Mouse (Mus musculus) ES-E14 (cell line): ENCODE data around the gene Ggcx. TPM values are rescaled to one million over a fixed set of nuclear protein-coding genes. Genes with fewer than 3 reads are reported as not detected.

ENCODE experiments used
- DNase-seq: peaks from one replicate; pipeline ENCODE4 v3.0.0-alpha.2; 2013; ENCODE audit warnings: low read depth, low spot score
- H3K27ac ChIP-seq: 2 replicates; pipeline ENCODE4 v1.5.1; 2012; ENCODE audit warnings: low read depth, mild to moderate bottlenecking, low read length, moderate library complexity, mixed read lengths; ENCODE audit not compliant: poor library complexity, insufficient read depth, severe bottlenecking
- H3K36me3 ChIP-seq: 2 replicates; pipeline ENCODE4 v1.6.1; 2012; ENCODE audit warnings: mild to moderate bottlenecking, low read length, moderate library complexity, mixed read lengths; ENCODE audit not compliant: control insufficient read depth, poor library complexity, insufficient read depth, severe bottlenecking
- H3K4me1 ChIP-seq, 2 experiments: fragments of 150-350 bp in 1 of 2; sonication (generic) in 1 of 2; 2 replicates each; pipeline ENCODE4 v1.6.1; 2012; ENCODE audit warnings: low read length in 2 of 2, mild to moderate bottlenecking in 1 of 2, mixed read lengths in 1 of 2; ENCODE audit not compliant: control insufficient read depth in 2 of 2, insufficient read depth in 2 of 2, poor library complexity in 1 of 2
- H3K4me3 ChIP-seq, 2 experiments: fragments of 150-350 bp in 1 of 2; sonication (generic) in 1 of 2; 2 replicates each; pipeline ENCODE4 v1.5.1; 2012; ENCODE audit warnings: low read length in 2 of 2, low read depth in 1 of 2, mild to moderate bottlenecking in 1 of 2, mixed read lengths in 1 of 2; ENCODE audit not compliant: insufficient read depth in 1 of 2, poor library complexity in 1 of 2, severe bottlenecking in 1 of 2
- H3K9ac ChIP-seq: 2 replicates; pipeline ENCODE4 v1.6.1; 2012; ENCODE audit warnings: low read depth, mild to moderate bottlenecking, low read length, mixed read lengths; ENCODE audit not compliant: poor library complexity, insufficient read depth, severe bottlenecking
- H3K9me3 ChIP-seq: fragments of 150-350 bp; sonication (generic); 2 replicates; pipeline ENCODE4 v1.6.1; 2012; ENCODE audit warnings: low read depth, mild to moderate bottlenecking, low read length; ENCODE audit not compliant: control insufficient read depth, insufficient read depth
- CHD2 ChIP-seq: IDR thresholded peaks from 2 replicates; pipeline ENCODE4 v1.6.1; 2014; ENCODE audit warnings: mild to moderate bottlenecking, low read depth, low read length, inconsistent platforms
- HCFC1 ChIP-seq: IDR thresholded peaks from 2 replicates; pipeline ENCODE4 v1.6.1; 2012; ENCODE audit warnings: low read length, inconsistent platforms, borderline replicate concordance; ENCODE audit not compliant: insufficient read depth
- MAFK ChIP-seq: IDR thresholded peaks from 2 replicates; pipeline ENCODE4 v1.6.1; 2014; ENCODE audit warnings: mild to moderate bottlenecking, low read depth, low read length, inconsistent platforms; ENCODE audit not compliant: insufficient read depth
- ZC3H11A ChIP-seq: IDR thresholded peaks from 2 replicates; pipeline ENCODE4 v1.6.1; 2012; ENCODE audit warnings: low read depth, mild to moderate bottlenecking, inconsistent platforms, low read length, borderline replicate concordance
- ZNF384 ChIP-seq: IDR thresholded peaks from 2 replicates; pipeline ENCODE4 v1.6.1; 2012; ENCODE audit warnings: low read depth, low read length, inconsistent platforms
- in situ Hi-C, 2 experiments: fragments of 600-800 bp; cut with MboI; formaldehyde crosslinking; loops; one replicate each; pipeline ENCODE4 v1.15.1; 2025; ENCODE audit warnings: low sequenced_read_pairs in 2 of 2, inconsistent platforms in 1 of 2; ENCODE audit not compliant: unreplicated experiment in 2 of 2
- total RNA-seq: library from RNA; depleted of rRNA; stranded (reverse); fragments of 300-350 nt; gene quantifications from 2 replicates; pipeline ENCODE4 v1.2.3, GENCODE M21; 2012

The Ggcx gene
- total RNA-seq, 1 experiment = 22.6 TPM

- TF ChIP-seq ZNF384 = no peak
- no peak for TF ChIP-seq MAFK
- no peak for TF ChIP-seq CHD2
- no peak for TF ChIP-seq HCFC1
- no peak for TF ChIP-seq ZC3H11A
- Histone ChIP-seq H3K9ac (no peak overlapping the region), H3K27ac (no peak overlapping the region), H3K4me3 (no peak overlapping the region), H3K4me1 (peaks cover 0 to 3% of the 10 kb centered on the region in 2 experiments; a peak in 1 of 4 replicates), H3K36me3 (no peaks in the 10 kb centered on the region), H3K9me3 (no peaks in the 10 kb centered on the region)
- in situ Hi-C loops = no loop called here
- no peak for DNase-seq
These were observed 40.9 kb upstream of the Ggcx start for GRCm38 (mm10) chr6:72373184-72373583.

- H3K4me3 ChIP-seq = no peak overlapping the region
- TF ChIP-seq MAFK = no peak
- TF ChIP-seq CHD2 = no peak
- no peak for TF ChIP-seq HCFC1
- TF ChIP-seq ZC3H11A = no peak
- no peak for TF ChIP-seq ZNF384
- H3K36me3 ChIP-seq = no peaks in the 10 kb centered on the region
- H3K27ac ChIP-seq = no peak overlapping the region
- no peak for DNase-seq
- H3K4me1 ChIP-seq = peaks cover 0 to 3% of the 10 kb centered on the region in 2 experiments; a peak in 1 of 4 replicates
- in situ Hi-C loops = no loop called here
- H3K9me3 ChIP-seq = no peaks in the 10 kb centered on the region
- H3K9ac ChIP-seq = no peak overlapping the region
These were observed 39.9 kb upstream of the Ggcx start for GRCm38 (mm10) chr6:72374206-72374605.

DNA sequence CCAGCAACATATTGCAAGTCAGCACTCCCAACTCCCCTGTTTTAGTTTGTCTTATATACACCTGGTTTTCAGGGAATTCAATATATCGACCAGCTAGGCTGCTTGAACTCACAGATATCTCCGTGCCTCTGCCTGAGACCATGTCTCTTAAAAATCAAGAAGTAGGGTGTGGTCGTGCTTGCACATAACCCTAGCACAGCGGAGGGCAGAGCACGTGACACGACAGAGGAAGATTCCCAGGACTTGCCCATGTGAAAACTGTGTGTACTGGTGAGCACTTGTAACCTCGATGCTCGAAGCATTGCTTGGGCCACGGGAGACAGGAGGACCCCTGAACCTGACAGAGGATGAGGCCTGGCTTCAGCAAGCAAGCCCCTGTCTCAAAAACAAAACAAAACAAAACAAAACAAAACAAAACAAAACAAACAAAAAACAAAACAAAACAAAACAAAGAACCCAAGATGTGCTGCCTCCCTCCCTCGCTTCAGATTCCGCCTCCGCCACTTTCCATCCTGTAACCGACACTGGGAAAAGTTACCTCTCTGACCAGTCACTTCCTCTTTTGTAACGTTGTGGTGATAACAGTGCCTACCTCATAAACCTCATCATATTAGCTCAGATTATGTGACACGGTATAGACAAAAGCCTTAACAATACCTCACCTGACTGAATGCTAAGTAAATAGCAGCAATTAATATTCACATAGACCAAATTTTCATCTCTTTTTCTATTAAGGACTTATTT is 39.1 kb upstream of the Ggcx start:
- no peaks in the 10 kb centered on the region for H3K9me3 ChIP-seq
- in situ Hi-C loops = no loop called here
- no peaks in the 10 kb centered on the region for H3K36me3 ChIP-seq
- no peak overlapping the region for H3K27ac ChIP-seq
- H3K4me1 ChIP-seq = peaks cover 0 to 1% of the 10 kb centered on the region in 2 experiments; a peak in 1 of 4 replicates
- TF ChIP-seq ZNF384 (no peak), MAFK (no peak), CHD2 (no peak), ZC3H11A (no peak), HCFC1 (no peak)
- H3K4me3 ChIP-seq = no peak overlapping the region
- no peak overlapping the region for H3K9ac ChIP-seq
- DNase-seq = no peak

DNA sequence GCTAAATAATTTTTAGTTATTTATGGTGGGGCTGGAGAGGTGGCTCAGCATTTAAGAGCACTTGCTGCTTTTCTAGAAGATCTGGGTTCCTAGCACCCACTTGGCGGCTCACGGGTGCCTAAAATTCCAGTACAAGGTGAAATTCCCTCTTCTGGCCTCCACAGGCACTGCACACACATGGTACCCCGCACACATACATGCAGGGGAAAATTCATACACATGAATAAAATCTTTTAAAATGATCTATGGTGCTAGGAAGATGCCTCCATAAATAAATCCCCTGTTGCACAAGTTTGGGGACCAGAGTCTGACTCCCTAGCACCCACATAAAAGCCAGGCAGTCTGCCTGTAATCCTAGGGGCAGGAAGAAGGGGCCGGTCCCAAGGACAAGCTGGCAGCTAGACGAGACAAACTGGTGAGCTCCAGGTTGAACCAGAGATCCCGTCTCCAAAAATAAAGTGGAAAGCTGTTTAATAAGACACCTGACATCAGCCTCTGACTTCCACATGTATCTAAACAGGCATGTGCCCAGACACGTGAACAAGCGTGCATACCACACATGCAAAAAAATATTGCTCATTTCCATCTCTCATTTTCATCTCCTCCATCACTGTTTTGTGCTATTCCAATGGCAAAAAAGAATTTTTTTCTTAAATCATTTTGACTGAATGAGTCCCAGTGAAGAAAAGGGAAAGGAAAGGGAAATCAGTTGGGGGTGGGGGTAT is 35.4 kb upstream of the Ggcx start:
- TF ChIP-seq HCFC1 (no peak), ZNF384 (no peak), CHD2 (no peak), MAFK (no peak), ZC3H11A (no peak)
- H3K4me3 ChIP-seq = no peak overlapping the region

More for the DNA sequence above, 35.4 kb upstream of the Ggcx start:
- H3K27ac ChIP-seq = no peak overlapping the region
- H3K4me1 ChIP-seq = no peaks in the 10 kb centered on the region
- no peak for DNase-seq
- H3K9me3 ChIP-seq = no peaks in the 10 kb centered on the region
- no peak overlapping the region for H3K9ac ChIP-seq
- H3K36me3 ChIP-seq = no peaks in the 10 kb centered on the region
- in situ Hi-C loops = no loop called here
